Mouse (Mus musculus): Measurements from ENCODE around the gene Myo1e.

- TF ChIP-seq CTCF (IDR thresholded peaks at IDR 0.05; ENCODE audit: insufficient read depth, low read length) (no peak), POLR2A (IDR thresholded peaks at IDR 0.05; ENCODE audit: borderline replicate concordance, extremely low read depth, low read depth, low read length) (no peak)
These were observed 232.8 kb downstream of the Myo1e start for GRCm38 (mm10) chr9:70439959-70440358.
